Mouse (Mus musculus) limb, embryonic 12.5 days (tissue): ENCODE data around the gene Ctcfl. TPM values are rescaled to one million over a fixed set of nuclear protein-coding genes. Genes with fewer than 3 reads are reported as not detected.

Experiments
- ATAC-seq: fragments of 200-750 bp; cut with Nextera tagmentation; 2 replicates; pipeline ENCODE4 v1.8.0; 2017; ENCODE audit warnings: low read depth, moderate TSS enrichment; ENCODE audit not compliant: insufficient number of reproducible peaks, insufficient read depth, low FRiP score, low TSS enrichment
- H3K27ac ChIP-seq: fragments of 300-500 bp; sonication (generic); 2 replicates; pipeline ENCODE4 v1.5.1; 2016; ENCODE audit warnings: mild to moderate bottlenecking, moderate library complexity
- H3K27me3 ChIP-seq: fragments of 300-500 bp; sonication (generic); 2 replicates; pipeline ENCODE4 v1.6.1; 2016; ENCODE audit warnings: mild to moderate bottlenecking, moderate library complexity
- H3K36me3 ChIP-seq: fragments of 300-500 bp; sonication (generic); 2 replicates; pipeline ENCODE4 v1.6.1; 2016; ENCODE audit warnings: mild to moderate bottlenecking, moderate library complexity
- H3K4me1 ChIP-seq: fragments of 300-500 bp; sonication (generic); replicated peaks from 2 replicates; pipeline ENCODE4 v1.6.1; 2016
- H3K4me2 ChIP-seq: fragments of 300-500 bp; sonication (generic); 2 replicates; pipeline ENCODE4 v1.6.1; 2016; ENCODE audit warnings: mild to moderate bottlenecking, moderate library complexity
- H3K4me3 ChIP-seq: fragments of 300-500 bp; sonication (generic); replicated peaks from 2 replicates; pipeline ENCODE4 v1.5.1; 2016; ENCODE audit warnings: mild to moderate bottlenecking
- H3K9ac ChIP-seq: fragments of 300-500 bp; sonication (generic); replicated peaks from 2 replicates; pipeline ENCODE4 v1.6.1; 2016; ENCODE audit warnings: mild to moderate bottlenecking, moderate library complexity
- H3K9me3 ChIP-seq: fragments of 300-500 bp; sonication (generic); 2 replicates; pipeline ENCODE4 v1.6.1; 2016; ENCODE audit warnings: mild to moderate bottlenecking, moderate library complexity
- WGBS: fragments of 180-500 bp; shearing (Covaris S2); methylation state at CpG from one replicate; pipeline ENCODE4 v1.1.7; 2016; 5-methylcytosine and 5-hydroxymethylcytosine counted together
- polyA plus RNA-seq: library from polyadenylated mRNA; unstranded; fragments of >200 nt; fragmentation: Nextera tagmentation; extraction: Ambion mirVana; gene quantifications from 2 replicates; pipeline ENCODE4 v1.2.1, GENCODE M21; 2016

Gene Ctcfl
- polyA plus RNA-seq, 1 experiment from 2014 or later, result 0.13 TPM

DNA sequence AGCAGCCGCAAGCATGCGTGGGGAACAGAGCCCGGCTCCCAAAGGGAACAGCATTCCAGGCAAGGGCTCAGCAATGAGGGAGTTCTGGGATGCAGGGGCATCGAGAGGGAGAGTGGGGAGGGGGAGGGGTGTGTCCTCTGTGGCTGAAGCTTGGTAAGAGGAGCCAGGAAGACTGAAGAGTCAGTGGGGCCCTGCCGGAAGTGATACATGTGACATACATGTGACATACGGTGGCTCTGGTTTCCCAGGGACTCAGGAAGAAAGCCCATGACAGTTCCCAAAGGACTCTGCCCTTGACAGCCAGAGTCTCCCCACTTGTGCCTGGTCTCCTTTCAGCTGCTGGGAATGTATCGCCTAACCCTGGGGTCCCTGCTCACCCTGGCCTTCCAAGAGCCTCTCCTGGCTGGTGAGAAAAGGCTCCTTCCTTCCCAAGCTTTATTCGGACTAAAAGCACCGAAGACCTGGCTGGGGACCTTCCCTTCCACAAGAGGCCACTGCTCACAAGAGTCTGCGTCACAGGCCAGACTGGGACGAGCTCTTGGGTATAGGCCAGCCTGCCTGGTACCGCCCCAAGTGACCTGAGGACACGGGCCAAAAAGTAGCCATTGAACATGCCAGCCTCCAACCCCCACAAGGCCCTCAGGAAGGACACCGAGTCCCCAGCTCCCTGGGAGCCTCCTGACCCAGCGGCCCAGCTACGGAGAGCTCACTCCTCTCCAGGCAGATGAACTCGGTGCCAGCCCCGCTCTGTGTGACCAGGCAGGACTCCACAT, 74.9 kb downstream of the Ctcfl start:
- Histone ChIP-seq H3K27ac (no peak overlapping the region), H3K36me3 (no peaks in the 10 kb centered on the region), H3K4me1 (no peaks in the 10 kb centered on the region; the same call in 1 of the 2 replicates), H3K4me3 (no peak overlapping the region), H3K9me3 (no peaks in the 10 kb centered on the region), H3K27me3 (no peaks in the 10 kb centered on the region), H3K9ac (no peak overlapping the region), H3K4me2 (no peak overlapping the region)
- 81% methylated on average over 18 of the region's 18 CpGs for WGBS
- ATAC-seq, result no peak

Other genes with a start within 250 kb of the Ctcfl start
- gene Bmp7, start 179.2 kb downstream of the Ctcfl start, polyA plus RNA-seq, result 31.4 and 31.9 TPM in 2 replicates
- 1.6 TPM in 2 replicates for gene Spo11, start 141.8 kb downstream of the Ctcfl start, polyA plus RNA-seq
- gene Rae1, start 119.4 kb downstream of the Ctcfl start, polyA plus RNA-seq, result 157 TPM in 2 replicates
- gene Rbm38, start 99.0 kb downstream of the Ctcfl start, polyA plus RNA-seq, result 40.1 and 45.6 TPM in 2 replicates
- gene Pck1, start 33.5 kb upstream of the Ctcfl start, polyA plus RNA-seq, result 0.08 TPM in 1 of 2 replicates, not detected in the other
- gene Zbp1, start 99.4 kb upstream of the Ctcfl start, polyA plus RNA-seq, result not detected in 2 replicates
- 3.3 and 4.0 TPM in 2 replicates for gene Pmepa1, start 157.0 kb upstream of the Ctcfl start, polyA plus RNA-seq